12 mouse cellular contexts compared by ENCODE assay signal in genomic region chr4:154641296-154642110, GRCm38 (mm10). TPM values are rescaled to one million over a fixed set of nuclear protein-coding genes. Genes with fewer than 3 reads are reported as not detected.
A peak's percentile ranks its signal among the peaks of the same experiment; 100 is the strongest.
DNase-seq lines count a peak whose midpoint lies in the region; ATAC-seq and TF ChIP-seq lines count a peak whose summit lies in the region.
"Had no signal": no experiment of that assay in that cellular context is flagged by ENCODE, and none has a peak within 500 bp of the region (broad histone marks: within the 10 kb centered on the region; RNA-seq: fewer than 3 reads in every experiment).

No protein-coding gene starts in this region.

- H3K27me3 ChIP-seq in hindbrain, embryonic 11.5 days (ENCODE audit: control insufficient read depth, insufficient read depth, low read length) = peaks cover 84% of the 10 kb centered on the region
- peaks cover 45% of the 10 kb centered on the region for H3K27me3 ChIP-seq in hindbrain, embryonic 16.5 days (replicated peaks; ENCODE audit: control insufficient read depth, insufficient read depth, low read length)
- no peaks in the 10 kb centered on the region for H3K27me3 ChIP-seq in G1E (ENCODE audit: insufficient read depth, low read length)
- H3K27me3 ChIP-seq in embryonic facial prominence, embryonic 15.5 days = peaks cover 80% of the 10 kb centered on the region
- peaks cover 3% of the 10 kb centered on the region; the same call in 1 of the 2 replicates for H3K27me3 ChIP-seq in limb, embryonic 11.5 days (ENCODE audit: control insufficient read depth, insufficient read depth, low read length)

- no peaks in the 10 kb centered on the region for H3K36me3 ChIP-seq in hindbrain, embryonic 11.5 days (ENCODE audit: control insufficient read depth, insufficient read depth, low read length)
- H3K36me3 ChIP-seq in hindbrain, embryonic 16.5 days (ENCODE audit: control insufficient read depth, insufficient read depth, low read length) = no peaks in the 10 kb centered on the region
- H3K36me3 ChIP-seq in G1E (replicated peaks) = no peaks in the 10 kb centered on the region
- H3K36me3 ChIP-seq in embryonic facial prominence, embryonic 15.5 days = no peaks in the 10 kb centered on the region
- no peaks in the 10 kb centered on the region for H3K36me3 ChIP-seq in limb, embryonic 11.5 days (ENCODE audit: control insufficient read depth, insufficient read depth, low read length)

- peak; percentile 69 for DNase-seq in hindbrain, embryonic 11.5 days (ENCODE audit: low spot score)
- no peak for DNase-seq in G1E (ENCODE audit: low spot score)
- peak; percentile 54 for DNase-seq in limb, embryonic 11.5 days (ENCODE audit: low spot score)
- DNase-seq in frontal cortex, adult 2 months (ENCODE audit: extremely low spot score in 1 of 2, low spot score in 1 of 2) = no peak
- no peak for DNase-seq in cerebellum, adult 11 months

- TF ChIP-seq CTCF in G1E (IDR thresholded peaks at IDR 0.05; ENCODE audit: low read depth, low read length) = no peak

- H3K27ac ChIP-seq in hindbrain, embryonic 11.5 days (ENCODE audit: low read depth, low read length) = no peak overlapping the region
- no peak overlapping the region for H3K27ac ChIP-seq in hindbrain, embryonic 16.5 days (ENCODE audit: low read depth, low read length)
- H3K27ac ChIP-seq in embryonic facial prominence, embryonic 15.5 days (replicated peaks) = no peak overlapping the region
- H3K27ac ChIP-seq in limb, embryonic 11.5 days (replicated peaks; ENCODE audit: low read depth, low read length) = peak overlapping the region; percentile 16
- H3K27ac ChIP-seq: liver, embryonic 14.5 days had no signal

- H3K9me3 ChIP-seq in hindbrain, embryonic 11.5 days (ENCODE audit: control insufficient read depth, low read length) = no peaks in the 10 kb centered on the region
- H3K9me3 ChIP-seq in hindbrain, embryonic 16.5 days (ENCODE audit: control insufficient read depth, low read length) = peaks cover 4% of the 10 kb centered on the region; the same call in 1 of the 2 replicates
- peaks cover 89% of the 10 kb centered on the region for H3K9me3 ChIP-seq in G1E (replicated peaks)
- no peaks in the 10 kb centered on the region for H3K9me3 ChIP-seq in embryonic facial prominence, embryonic 15.5 days (replicated peaks)
- peaks cover 2% of the 10 kb centered on the region; the same call in 1 of the 2 replicates for H3K9me3 ChIP-seq in limb, embryonic 11.5 days (ENCODE audit: control insufficient read depth, low read length)

- H3K4me2 ChIP-seq in hindbrain, embryonic 11.5 days (replicated peaks; ENCODE audit: low read depth, low read length) = 0 out of 2 replicates have a peak overlapping the region, but pooled peaks have one; percentile 18
- H3K4me2 ChIP-seq in hindbrain, embryonic 16.5 days (ENCODE audit: low read length) = no peak overlapping the region
- H3K4me2 ChIP-seq in embryonic facial prominence, embryonic 15.5 days (replicated peaks) = peak overlapping the region; percentile 19; the same call in 1 of the 2 replicates
- peak overlapping the region; percentile 97 for H3K4me2 ChIP-seq in limb, embryonic 11.5 days (ENCODE audit: low read depth, severe bottlenecking)

- ATAC-seq in hindbrain, embryonic 11.5 days (ENCODE audit: low FRiP score) = no peak
- ATAC-seq in hindbrain, embryonic 16.5 days = no peak
- no peak for ATAC-seq in G1E (ENCODE audit: extremely low read depth, insufficient number of reproducible peaks, low FRiP score, poor library complexity, severe bottlenecking)
- ATAC-seq in embryonic facial prominence, embryonic 15.5 days (ENCODE audit: insufficient number of reproducible peaks, low FRiP score, low TSS enrichment, low read depth) = no peak
- ATAC-seq in limb, embryonic 11.5 days (ENCODE audit: insufficient number of reproducible peaks, low FRiP score, low TSS enrichment, low read depth) = no peak
- no peak for ATAC-seq in frontal cortex, adult (ENCODE audit: low TSS enrichment)
- ATAC-seq: intestine, postnatal 0 days had no signal

- peaks cover 13% of the 10 kb centered on the region for H3K4me1 ChIP-seq in hindbrain, embryonic 11.5 days (replicated peaks; ENCODE audit: control insufficient read depth, insufficient read depth, low read length)
- H3K4me1 ChIP-seq in hindbrain, embryonic 16.5 days (ENCODE audit: control insufficient read depth, insufficient read depth, low read depth, low read length) = peaks cover 10% of the 10 kb centered on the region; the same call in 1 of the 2 replicates
- H3K4me1 ChIP-seq in G1E (ENCODE audit: insufficient read depth, low read depth, low read length) = no peaks in the 10 kb centered on the region
- peaks cover 28% of the 10 kb centered on the region for H3K4me1 ChIP-seq in embryonic facial prominence, embryonic 15.5 days
- peaks cover 53% of the 10 kb centered on the region for H3K4me1 ChIP-seq in limb, embryonic 11.5 days (ENCODE audit: control insufficient read depth, insufficient read depth, low read length)

- no peak overlapping the region for H3K4me3 ChIP-seq in hindbrain, embryonic 11.5 days (ENCODE audit: low read depth, low read length)
- no peak overlapping the region for H3K4me3 ChIP-seq in hindbrain, embryonic 16.5 days (ENCODE audit: low read length)
- peak overlapping the region; percentile 26; the same call in 1 of the 2 replicates for H3K4me3 ChIP-seq in G1E (ENCODE audit: low read depth, low read length)
- peak overlapping the region; percentile 21 for H3K4me3 ChIP-seq in embryonic facial prominence, embryonic 15.5 days (replicated peaks)
- peak overlapping the region; percentile 27 for H3K4me3 ChIP-seq in limb, embryonic 11.5 days (ENCODE audit: low read depth, low read length)
- H3K4me3 ChIP-seq: erythroblast, embryonic 14.5 days had no signal

- under 1% methylated on average over 32 of the region's 32 CpGs for WGBS in hindbrain, embryonic 11.5 days
- WGBS in hindbrain, embryonic 16.5 days = 4% methylated on average over 32 of the region's 32 CpGs
- WGBS in embryonic facial prominence, embryonic 15.5 days = 5% methylated on average over 32 of the region's 32 CpGs
- 2% methylated on average over 32 of the region's 32 CpGs for WGBS in limb, embryonic 11.5 days

- H3K9ac ChIP-seq in hindbrain, embryonic 11.5 days (ENCODE audit: low read depth, low read length) = no peak overlapping the region
- no peak overlapping the region for H3K9ac ChIP-seq in hindbrain, embryonic 16.5 days (ENCODE audit: low read depth, low read length)
- no peak overlapping the region for H3K9ac ChIP-seq in embryonic facial prominence, embryonic 15.5 days
- peak overlapping the region; percentile 75 for H3K9ac ChIP-seq in limb, embryonic 11.5 days (ENCODE audit: low read length)
- H3K9ac ChIP-seq: liver, embryonic 14.5 days had no signal

RNA-seq across cellular contexts. Expression of gene Prdm16, which starts 4.8 kb away (rescaled TPM):
- 17.6 and 21.8 TPM in 2 replicates for polyA plus RNA-seq in hindbrain, embryonic 11.5 days (2014; fragmentation: Nextera tagmentation; extraction: Ambion mirVana)
- 12.6 and 14.3 TPM in 2 replicates for polyA plus RNA-seq in hindbrain, embryonic 16.5 days (2015; fragmentation: Nextera tagmentation; extraction: Ambion mirVana)
- not detected in 2 replicates for total RNA-seq in G1E (2014; fragmentation: Nextera tagmentation)
- total RNA-seq in G1E (2017) = under 0.01 and 0.41 TPM in 2 replicates
- polyA plus RNA-seq in G1E (2012) = not detected in 2 replicates
- polyA plus RNA-seq in embryonic facial prominence, embryonic 15.5 days (2015; fragmentation: Nextera tagmentation; extraction: Ambion mirVana) = 10.9 and 12.5 TPM in 2 replicates
- polyA plus RNA-seq in limb, embryonic 11.5 days (2014; fragmentation: Nextera tagmentation; extraction: Ambion mirVana) = 78.2 and 87.1 TPM in 2 replicates
- polyA plus RNA-seq in frontal cortex, adult 2 months (2012; rRNA removed) = 5.0 and 5.4 TPM in 2 replicates

RNA-seq across cellular contexts. Expression of gene Actrt2, which starts 26.2 kb away (rescaled TPM):
- polyA plus RNA-seq in hindbrain, embryonic 11.5 days (2014; fragmentation: Nextera tagmentation; extraction: Ambion mirVana) = not detected in 2 replicates
- polyA plus RNA-seq in hindbrain, embryonic 16.5 days (2015; fragmentation: Nextera tagmentation; extraction: Ambion mirVana) = not detected in 2 replicates
- total RNA-seq in G1E (2014; fragmentation: Nextera tagmentation) (not detected in 2 replicates), G1E (2017) (not detected in 2 replicates)
- not detected in 2 replicates for polyA plus RNA-seq in G1E (2012)
- polyA plus RNA-seq in embryonic facial prominence, embryonic 15.5 days (2015; fragmentation: Nextera tagmentation; extraction: Ambion mirVana) = not detected in 2 replicates
- polyA plus RNA-seq in limb, embryonic 11.5 days (2014; fragmentation: Nextera tagmentation; extraction: Ambion mirVana) = not detected in 2 replicates
- polyA plus RNA-seq in frontal cortex, adult 2 months (2012; rRNA removed) = not detected in 2 replicates
- polyA plus RNA-seq: erythroblast, embryonic 14.5 days; intestine, postnatal 0 days; liver, embryonic 14.5 days; neural tube, embryonic 14.5 days had no signal

Comparison
In these comparisons a context has a peak if more than half of its experiments do, and no peak if none do; other contexts are left out.
1. DNase-seq: peak in hindbrain, embryonic 11.5 days (single experiment) and limb, embryonic 11.5 days (single experiment); none in G1E (single experiment), frontal cortex, adult 2 months (0 of 2) and cerebellum, adult 11 months (single experiment).
2. H3K4me3 ChIP-seq: peak in G1E (single experiment), embryonic facial prominence, embryonic 15.5 days (single experiment) and limb, embryonic 11.5 days (single experiment); none in hindbrain, embryonic 11.5 days (single experiment) and hindbrain, embryonic 16.5 days (single experiment).